Mouse (Mus musculus) testis, postnatal 10 days (tissue): ENCODE measurements around the gene Matn1.

Experiments used
- DNase-seq: peaks from one replicate; pipeline ENCODE4 v3.0.0; 2021; ENCODE audit warnings: low spot score

Gene Matn1

GRCm38 (mm10) chr4:130944112-130944511, at the start of gene Matn1:
Gene Matn1 (plus strand): TSS chr4:130944385.
- no peak for DNase-seq

GRCm38 (mm10) chr4:130895701-130896100, 48.5 kb upstream of the Matn1 start:
- no peak for DNase-seq

- DNase-seq = peak; percentile 76
Measured at GRCm38 (mm10) chr4:130896372-130896771, 47.8 kb upstream of the Matn1 start.

GRCm38 (mm10) chr4:130899383-130899781, 44.8 kb upstream of the Matn1 start:
- no peak for DNase-seq

GRCm38 (mm10) chr4:130899782-130900427, 44.3 kb upstream of the Matn1 start:
- no peak for DNase-seq

GRCm38 (mm10) chr4:130900746-130901145, 43.4 kb upstream of the Matn1 start:
- DNase-seq = no peak

GRCm38 (mm10) chr4:130902289-130902781, 41.9 kb upstream of the Matn1 start:
- no peak for DNase-seq

- no peak for DNase-seq
Measured at GRCm38 (mm10) chr4:130905025-130905424, 39.2 kb upstream of the Matn1 start.

- DNase-seq = no peak
Measured at GRCm38 (mm10) chr4:130905882-130906281, 38.3 kb upstream of the Matn1 start.

GRCm38 (mm10) chr4:130906296-130906695, 37.9 kb upstream of the Matn1 start:
- peak; percentile 59 for DNase-seq

- no peak for DNase-seq
Measured at GRCm38 (mm10) chr4:130907200-130908069, 36.8 kb upstream of the Matn1 start.

GRCm38 (mm10) chr4:130908133-130908532, 36.1 kb upstream of the Matn1 start:
- no peak for DNase-seq

- DNase-seq = no peak
Measured at GRCm38 (mm10) chr4:130909167-130909874, 34.9 kb upstream of the Matn1 start.

- DNase-seq = no peak
Measured at GRCm38 (mm10) chr4:130910666-130911065, 33.5 kb upstream of the Matn1 start.

- DNase-seq = no peak
Measured at GRCm38 (mm10) chr4:130912626-130913025, 31.6 kb upstream of the Matn1 start.

GRCm38 (mm10) chr4:130913077-130913476, 31.1 kb upstream of the Matn1 start, which contains the start of gene Laptm5:
Gene Laptm5 (plus strand): TSS chr4:130913125.
- no peak for DNase-seq

GRCm38 (mm10) chr4:130913511-130913910, 30.7 kb upstream of the Matn1 start:
- DNase-seq = no peak

GRCm38 (mm10) chr4:130914011-130914410, 30.2 kb upstream of the Matn1 start:
- no peak for DNase-seq

- DNase-seq = no peak
Measured at GRCm38 (mm10) chr4:130914527-130914926, 29.7 kb upstream of the Matn1 start.

- no peak for DNase-seq
Measured at GRCm38 (mm10) chr4:130915006-130915667, 29.0 kb upstream of the Matn1 start.

GRCm38 (mm10) chr4:130915668-130916035, 28.5 kb upstream of the Matn1 start:
- no peak for DNase-seq

- DNase-seq = no peak
Measured at GRCm38 (mm10) chr4:130916639-130917038, 27.5 kb upstream of the Matn1 start.
